Mouse (Mus musculus): ENCODE results near the gene Grasp. TPM values are rescaled to one million over a fixed set of nuclear protein-coding genes. Genes with fewer than 3 reads are reported as not detected.

Gene Grasp
- total and polyA plus RNA-seq, 3 experiments = 4.1 to 6.3 TPM; not detected in 1

- H3K4me3 ChIP-seq (ENCODE audit: control insufficient read depth in 1 of 2, insufficient read depth in 1 of 2, low read depth in 2 of 2, low read length in 2 of 2) = no peak overlapping the region
- H3K27me3 ChIP-seq (ENCODE audit: control insufficient read depth in 1 of 2, insufficient read depth in 2 of 2, low read length in 2 of 2) = no peaks in the 10 kb centered on the region
- H3K4me1 ChIP-seq (ENCODE audit: control insufficient read depth in 1 of 2, insufficient read depth in 2 of 2, low read length in 2 of 2) = peaks cover 5 to 24% of the 10 kb centered on the region in 2 experiments
- no peaks in the 10 kb centered on the region; the same call in 1 of the 2 replicates for H3K79me2 ChIP-seq (ENCODE audit: control insufficient read depth, insufficient read depth, low read length, poor library complexity)
- H3K36me3 ChIP-seq (ENCODE audit: control insufficient read depth in 1 of 2, insufficient read depth in 2 of 2, low read length in 2 of 2) = peaks cover 0 to 11% of the 10 kb centered on the region in 2 experiments; a peak in 2 of 4 replicates
- H3K27ac ChIP-seq (ENCODE audit: control insufficient read depth, low read depth, low read length) = no peak overlapping the region
- no peak for DNase-seq (ENCODE audit: low read depth, low spot score)
- no peak overlapping the region for H3K9ac ChIP-seq (ENCODE audit: control insufficient read depth, low read depth, low read length, poor library complexity, severe bottlenecking)
- H3K9me3 ChIP-seq (replicated peaks; ENCODE audit: insufficient read depth, low read length) = no peaks in the 10 kb centered on the region
- no peak for TF ChIP-seq SIN3A (IDR thresholded peaks at IDR 0.05; ENCODE audit: low read length)
- TF ChIP-seq RCOR1 (IDR thresholded peaks at IDR 0.05; ENCODE audit: low read depth, low read length) = no peak
- no peak for TF ChIP-seq MYB (IDR thresholded peaks at IDR 0.05; ENCODE audit: low read depth, low read length)
- TF ChIP-seq EP300 (IDR thresholded peaks at IDR 0.05; ENCODE audit: low read depth in 1 of 2, low read length in 2 of 2) = no peak
- TF ChIP-seq MAX (IDR thresholded peaks at IDR 0.05; ENCODE audit: low read length) = no peak
These were observed 26.3 kb downstream of the Grasp start for GRCm38 (mm10) chr15:101250220-101250800.

- Histone ChIP-seq H3K27me3 (ENCODE audit: control insufficient read depth in 1 of 2, insufficient read depth in 2 of 2, low read length in 2 of 2) (no peaks in the 10 kb centered on the region), H3K36me3 (ENCODE audit: control insufficient read depth in 1 of 2, insufficient read depth in 2 of 2, low read length in 2 of 2) (peaks cover 0 to 18% of the 10 kb centered on the region in 2 experiments; a peak in 2 of 4 replicates), H3K4me1 (ENCODE audit: control insufficient read depth in 1 of 2, insufficient read depth in 2 of 2, low read length in 2 of 2) (peaks cover 5 to 31% of the 10 kb centered on the region in 2 experiments), H3K9ac (ENCODE audit: control insufficient read depth, low read depth, low read length, poor library complexity, severe bottlenecking) (no peak overlapping the region), H3K9me3 (replicated peaks; ENCODE audit: insufficient read depth, low read length) (no peaks in the 10 kb centered on the region), H3K4me3 (ENCODE audit: control insufficient read depth in 1 of 2, insufficient read depth in 1 of 2, low read depth in 2 of 2, low read length in 2 of 2) (no peak overlapping the region), H3K27ac (ENCODE audit: control insufficient read depth, low read depth, low read length) (no peak overlapping the region), H3K79me2 (ENCODE audit: control insufficient read depth, insufficient read depth, low read length, poor library complexity) (no peaks in the 10 kb centered on the region)
- DNase-seq (ENCODE audit: low read depth, low spot score) = no peak
- no peak for TF ChIP-seq CHD2 (IDR thresholded peaks at IDR 0.05; ENCODE audit: low read length)
These were observed 27.9 kb downstream of the Grasp start for GRCm38 (mm10) chr15:101251930-101252329.

- Histone ChIP-seq H3K9ac (ENCODE audit: control insufficient read depth, low read depth, low read length, poor library complexity, severe bottlenecking) (no peak overlapping the region), H3K27ac (ENCODE audit: control insufficient read depth, low read depth, low read length) (no peak overlapping the region), H3K27me3 (ENCODE audit: control insufficient read depth in 1 of 2, insufficient read depth in 2 of 2, low read length in 2 of 2) (no peaks in the 10 kb centered on the region), H3K79me2 (ENCODE audit: control insufficient read depth, insufficient read depth, low read length, poor library complexity) (no peaks in the 10 kb centered on the region), H3K4me1 (ENCODE audit: control insufficient read depth in 1 of 2, insufficient read depth in 2 of 2, low read length in 2 of 2) (peaks cover 5 to 30% of the 10 kb centered on the region in 2 experiments), H3K4me3 (ENCODE audit: control insufficient read depth in 1 of 2, insufficient read depth in 1 of 2, low read depth in 2 of 2, low read length in 2 of 2) (no peak overlapping the region), H3K9me3 (replicated peaks; ENCODE audit: insufficient read depth, low read length) (no peaks in the 10 kb centered on the region), H3K36me3 (ENCODE audit: control insufficient read depth in 1 of 2, insufficient read depth in 2 of 2, low read length in 2 of 2) (peaks cover 0 to 18% of the 10 kb centered on the region in 2 experiments; a peak in 2 of 4 replicates)
- peak; percentile 50 for DNase-seq (ENCODE audit: low read depth, low spot score)
- TF ChIP-seq POLR2AphosphoS5 (IDR thresholded peaks at IDR 0.05; ENCODE audit: borderline replicate concordance, low read depth, low read length) (no peak), RAD21 (IDR thresholded peaks at IDR 0.05; ENCODE audit: low read depth, low read length) (no peak), MAX (IDR thresholded peaks at IDR 0.05; ENCODE audit: low read length) (no peak), ZMIZ1 (IDR thresholded peaks at IDR 0.05; ENCODE audit: low read depth, low read length) (no peak), RCOR1 (IDR thresholded peaks at IDR 0.05; ENCODE audit: low read depth, low read length) (peak; percentile 46; the same call in 1 of the 2 replicates), MAZ (IDR thresholded peaks at IDR 0.05; ENCODE audit: low read depth, low read length) (no peak), SMC3 (IDR thresholded peaks at IDR 0.05; ENCODE audit: low read depth, low read length) (no peak)
These were observed 28.6 kb downstream of the Grasp start for GRCm38 (mm10) chr15:101252614-101253013.
